Mouse (Mus musculus) left cerebral cortex, adult 9 months (tissue): Measurements from ENCODE around the gene Pitx1.

ENCODE experiments used
- DNase-seq, 2 experiments: peaks; one replicate each; pipeline ENCODE4 v3.0.0; 2022; ENCODE audit warnings: low spot score in 2 of 2

The Pitx1 gene

GRCm38 (mm10) chr13:55830833-55831721 is 4.9 kb downstream of the Pitx1 start:
- no peak for DNase-seq

- DNase-seq, result no peak
These were observed 5.7 kb downstream of the Pitx1 start for GRCm38 (mm10) chr13:55830081-55830832.

DNA sequence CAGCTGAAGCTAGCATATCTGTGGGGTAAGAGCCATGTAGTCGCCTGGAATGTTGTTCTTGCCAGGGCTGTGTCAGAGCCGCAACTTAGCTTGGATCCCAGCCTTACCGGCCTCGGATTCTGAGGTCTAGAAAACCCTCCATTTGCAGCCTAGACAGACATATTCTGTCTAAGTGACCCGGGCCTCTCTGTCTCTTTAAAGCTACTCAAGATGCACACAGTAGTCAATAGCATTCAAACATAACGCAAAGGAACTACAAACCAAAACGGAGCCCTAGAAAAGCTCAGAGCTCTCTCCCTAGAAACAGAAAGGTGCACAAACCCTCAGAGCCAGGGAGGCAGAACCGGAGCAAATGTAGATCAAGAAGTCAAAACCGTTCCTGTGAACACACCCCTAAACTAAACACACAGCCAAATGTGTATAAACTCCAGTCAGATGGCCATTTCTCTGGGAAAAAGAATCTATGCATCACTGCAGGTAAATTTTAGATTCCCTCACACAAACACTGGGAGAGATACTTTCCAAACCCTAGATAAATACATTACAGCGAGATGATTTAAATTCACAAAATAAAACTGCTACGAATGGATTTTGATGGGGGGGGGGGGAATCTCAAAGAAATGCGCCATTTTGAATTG is 6.9 kb downstream of the Pitx1 start:
- DNase-seq, result no peak

GRCm38 (mm10) chr13:55828141-55829017 is 7.6 kb downstream of the Pitx1 start:
- no peak for DNase-seq

GRCm38 (mm10) chr13:55827679-55828140 is 8.3 kb downstream of the Pitx1 start:
- DNase-seq, result no peak

- no peak for DNase-seq
These were observed 9.0 kb downstream of the Pitx1 start for GRCm38 (mm10) chr13:55826796-55827678.

DNA sequence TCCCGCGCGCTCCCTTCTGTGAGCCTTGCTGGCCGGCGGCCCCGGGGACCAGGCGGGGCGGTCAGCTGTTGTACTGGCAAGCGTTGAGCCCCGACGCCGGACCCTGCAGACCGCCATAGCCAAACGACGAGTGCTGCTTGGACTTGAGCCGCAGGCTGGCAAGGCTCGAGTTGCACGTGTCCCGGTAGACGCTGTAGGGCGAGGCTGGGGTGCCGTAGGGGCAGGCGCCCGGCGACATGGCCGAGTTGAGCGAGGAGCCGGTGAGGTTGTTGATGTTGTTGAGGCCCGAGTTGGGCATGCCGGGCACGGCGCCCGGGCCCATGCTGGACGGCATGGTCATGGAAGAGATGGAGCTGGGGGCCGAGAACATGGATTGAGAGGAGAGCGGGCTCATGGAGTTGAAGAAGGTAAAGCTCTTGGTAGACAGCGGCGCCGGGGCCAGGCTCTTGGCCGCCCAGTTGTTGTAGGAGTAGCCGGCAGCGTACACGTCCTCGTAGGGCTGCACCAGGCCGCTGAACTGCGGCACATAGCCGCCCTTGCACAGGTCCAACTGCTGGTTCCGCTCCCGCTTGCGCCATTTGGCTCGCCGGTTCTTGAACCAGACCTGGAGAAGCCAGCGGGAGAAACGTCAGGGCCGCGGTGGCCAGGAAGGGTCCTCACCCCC is 9.9 kb downstream of the Pitx1 start:
- no peak for DNase-seq

- no peak for DNase-seq
These were observed 10.7 kb downstream of the Pitx1 start for GRCm38 (mm10) chr13:55825245-55825681.

DNA sequence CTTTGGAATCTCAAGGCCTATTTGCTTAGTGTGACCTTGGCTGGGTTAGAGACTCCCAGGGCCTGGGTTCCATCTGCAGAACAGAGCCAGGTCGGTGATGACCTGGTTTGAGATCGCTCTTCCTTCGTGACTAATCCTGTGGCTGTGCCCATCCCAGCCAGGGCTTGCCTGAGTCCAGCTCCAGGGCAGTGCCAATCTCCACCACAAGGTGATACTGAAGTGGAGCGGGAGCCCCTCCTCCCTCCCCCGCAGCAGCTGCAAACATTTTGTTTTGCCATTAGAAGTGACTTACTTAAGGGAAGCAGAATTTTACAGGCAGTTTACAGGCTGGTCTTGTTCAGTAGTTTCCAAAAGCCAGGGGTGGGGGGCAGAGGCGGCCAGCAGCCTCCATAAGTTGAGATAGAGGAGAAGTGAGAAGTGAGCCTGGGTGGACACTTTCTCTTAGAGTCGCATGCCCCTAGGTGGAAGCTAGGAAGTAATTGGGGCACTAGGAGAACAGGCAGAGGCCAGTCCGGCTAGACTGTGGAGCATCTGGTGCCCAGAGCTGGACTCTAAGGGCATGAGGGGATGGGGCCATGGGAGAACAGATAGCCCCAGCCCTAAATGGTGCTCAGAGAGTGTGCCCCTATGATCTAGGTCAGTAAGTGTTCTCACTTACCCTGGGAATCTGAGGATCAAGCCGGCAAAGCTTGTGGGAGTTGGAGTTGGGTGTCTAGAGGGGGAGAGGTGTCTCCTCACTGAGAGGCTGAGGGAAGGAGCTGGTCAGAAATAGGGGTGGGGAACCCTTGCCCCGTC is 11.6 kb downstream of the Pitx1 start:
- DNase-seq, result no peak

DNA sequence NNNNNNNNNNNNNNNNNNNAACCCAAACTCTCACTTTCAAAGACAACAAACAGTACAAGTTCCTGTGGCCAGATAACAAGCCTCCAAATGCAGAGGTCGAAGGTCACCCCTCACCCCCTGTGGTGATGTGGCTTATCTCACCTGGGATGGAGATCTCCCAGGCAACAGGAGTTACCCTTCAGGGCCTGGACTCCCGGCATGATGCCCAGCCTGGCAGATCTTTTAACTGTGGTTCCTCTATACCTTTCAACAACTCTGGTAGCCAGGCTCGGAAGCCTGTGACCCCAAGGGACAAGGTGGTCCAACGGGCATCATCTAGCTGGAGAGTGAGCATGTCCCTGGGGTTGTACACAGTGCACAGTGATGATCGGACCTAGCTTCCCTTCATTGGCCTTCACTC is 13.5 kb downstream of the Pitx1 start:
- no peak for DNase-seq

GRCm38 (mm10) chr13:55814834-55815233 is 21.2 kb downstream of the Pitx1 start:
- DNase-seq, result no peak

GRCm38 (mm10) chr13:55813490-55814016 is 22.4 kb downstream of the Pitx1 start:
- no peak for DNase-seq

GRCm38 (mm10) chr13:55810947-55811346 is 25.0 kb downstream of the Pitx1 start:
- DNase-seq, result no peak

DNA sequence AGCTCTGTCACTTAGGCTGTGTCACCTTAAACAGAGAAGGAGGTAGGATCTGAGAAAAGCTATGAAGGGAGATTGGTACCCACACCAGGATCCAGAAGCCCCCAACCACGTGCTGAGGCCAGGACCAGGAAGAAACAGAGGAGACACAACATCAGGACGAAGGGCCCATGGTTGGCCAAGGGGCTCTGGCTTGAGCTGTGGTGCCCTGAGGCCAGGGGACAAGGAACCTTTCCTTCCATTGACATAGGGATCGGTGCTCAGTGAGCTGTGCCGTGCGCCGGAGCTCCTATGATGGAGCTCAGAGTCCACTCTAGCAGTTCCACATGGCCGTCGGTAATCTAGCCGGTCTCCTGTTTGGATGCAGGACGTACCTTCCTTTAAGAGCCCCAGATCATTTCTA is 26.3 kb downstream of the Pitx1 start:
- DNase-seq, result no peak

- DNase-seq, result no peak
These were observed 26.9 kb downstream of the Pitx1 start for GRCm38 (mm10) chr13:55809041-55809623.

DNA sequence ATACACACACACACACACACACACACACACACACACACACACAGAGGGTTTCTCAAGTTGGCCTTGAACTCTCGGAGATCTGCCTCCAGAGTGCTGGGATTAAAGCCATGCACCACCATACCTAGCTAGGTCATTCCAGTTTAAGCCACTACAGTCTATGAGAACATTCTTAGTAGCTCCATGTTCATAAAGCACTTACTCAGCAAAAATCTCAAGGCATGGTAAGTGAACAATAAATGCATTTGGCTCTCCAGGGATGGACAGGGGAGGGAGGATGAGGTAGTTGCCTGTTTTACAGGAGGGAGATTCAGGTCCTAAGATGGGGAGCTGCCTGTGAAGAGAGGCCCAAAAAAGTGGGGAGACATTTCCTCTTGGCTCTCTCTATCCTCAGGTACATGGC is 32.0 kb downstream of the Pitx1 start:
- DNase-seq, result no peak

DNA sequence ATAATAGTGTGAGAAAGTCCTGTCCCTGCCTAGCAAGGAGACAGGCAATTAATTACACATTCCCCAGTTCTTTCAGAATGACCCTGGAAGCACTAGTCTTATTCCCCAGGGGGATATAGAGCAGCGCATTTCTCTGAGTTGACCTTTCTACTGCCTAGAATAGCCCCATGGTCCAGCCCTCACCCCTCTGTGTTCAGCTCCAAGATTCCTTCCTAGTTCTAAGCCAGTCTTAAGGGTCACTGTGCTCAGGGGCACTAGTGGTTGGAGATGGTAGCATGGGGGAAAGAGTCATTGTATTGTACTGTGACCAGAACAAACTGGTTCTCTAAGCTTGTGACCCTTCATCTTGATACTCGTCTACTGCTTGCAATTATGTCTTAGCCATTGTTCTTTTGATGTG is 34.7 kb downstream of the Pitx1 start:
- DNase-seq, result no peak

DNA sequence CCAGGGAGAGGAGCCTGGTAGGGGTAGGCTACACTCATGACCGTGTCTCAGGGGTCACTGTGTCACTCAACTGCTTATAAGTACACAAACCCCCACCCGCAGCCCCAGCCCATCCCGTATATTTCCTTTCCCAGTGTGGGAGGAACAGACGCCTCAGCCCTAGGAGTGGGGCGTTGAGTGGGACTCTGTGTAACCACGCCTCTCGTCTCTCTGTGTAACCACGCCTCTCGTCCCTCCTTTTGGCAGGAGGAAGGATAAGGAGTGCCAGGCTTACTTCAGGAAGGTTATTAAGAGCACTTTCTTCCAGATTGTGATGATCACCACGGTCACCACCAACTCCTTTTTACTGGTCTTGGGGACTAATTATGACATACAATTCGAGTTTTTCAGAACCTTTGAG is 49.9 kb downstream of the Pitx1 start:
- no peak for DNase-seq
